16 mouse cellular contexts compared by ENCODE assay signal in genomic region chr12:30943057-30943986, GRCm38 (mm10). TPM values are rescaled to one million over a fixed set of nuclear protein-coding genes. Genes with fewer than 3 reads are reported as not detected.
DNase-seq lines count a peak whose midpoint lies in the region; ATAC-seq and TF ChIP-seq lines count a peak whose summit lies in the region.
"Had no signal": no experiment of that assay in that cellular context is flagged by ENCODE, and none has a peak within 500 bp of the region (broad histone marks: within the 10 kb centered on the region; RNA-seq: fewer than 3 reads in every experiment).

No protein-coding gene starts in this region.

- TF ChIP-seq CTCF in kidney, adult 2 months (conservative IDR thresholded peaks at IDR 0.05; ENCODE audit: insufficient read depth, insufficient read length, low read depth, low read length) = peak; percentile 35; the same call in 1 of the 2 replicates
- TF ChIP-seq CTCF in stomach, postnatal 0 days (IDR thresholded peaks at IDR 0.05; ENCODE audit: low read depth) = peak; percentile 32

- no peak for TF ChIP-seq POLR2A in kidney, adult 2 months (IDR thresholded peaks at IDR 0.05; ENCODE audit: low read depth, low read length)

- no peak overlapping the region for H3K27ac ChIP-seq in kidney, embryonic 14.5 days (ENCODE audit: low read depth, low read length)
- peak overlapping the region; percentile 92 for H3K27ac ChIP-seq in kidney, adult 2 months (ENCODE audit: insufficient read depth, low read depth, low read length)
- H3K27ac ChIP-seq in liver, embryonic 11.5 days (ENCODE audit: low read depth, low read length) = peak overlapping the region; percentile 53; the same call in 1 of the 2 replicates
- peak overlapping the region; percentile 59; the same call in 1 of the 2 replicates for H3K27ac ChIP-seq in stomach, postnatal 0 days (replicated peaks)
- H3K27ac ChIP-seq: embryonic facial prominence, embryonic 12.5 days; heart, embryonic 10.5 days; left cerebral cortex, adult 2 months; limb, embryonic 15.5 days; macrophage had no signal

- no peak for ATAC-seq in kidney, embryonic 14.5 days (ENCODE audit: low FRiP score, low TSS enrichment)
- peak; percentile 57; the same call in 1 of the 2 replicates for ATAC-seq in liver, embryonic 11.5 days (replicated peaks; ENCODE audit: low FRiP score)
- peak; percentile 97 for ATAC-seq in stomach, postnatal 0 days (ENCODE audit: low FRiP score, low TSS enrichment)

- peaks cover 7% of the 10 kb centered on the region for H3K36me3 ChIP-seq in kidney, embryonic 14.5 days (ENCODE audit: control insufficient read depth, insufficient read depth, low read length)
- peaks cover 2% of the 10 kb centered on the region for H3K36me3 ChIP-seq in kidney, adult 2 months (ENCODE audit: control insufficient read depth, insufficient read depth, low read length)
- no peaks in the 10 kb centered on the region for H3K36me3 ChIP-seq in liver, embryonic 11.5 days (ENCODE audit: control insufficient read depth, insufficient read depth, low read length)
- H3K36me3 ChIP-seq in stomach, postnatal 0 days (ENCODE audit: control insufficient read depth, insufficient read depth, low read length) = 0 out of 2 replicates have a peak, but pooled peaks cover 3% of the 10 kb centered on the region

- no peaks in the 10 kb centered on the region for H3K4me1 ChIP-seq in kidney, embryonic 14.5 days (ENCODE audit: control insufficient read depth, insufficient read depth, low read length)
- peaks cover 9% of the 10 kb centered on the region; the same call in 1 of the 2 replicates for H3K4me1 ChIP-seq in kidney, adult 2 months (ENCODE audit: control insufficient read depth, insufficient read depth, low read length)
- no peaks in the 10 kb centered on the region for H3K4me1 ChIP-seq in liver, embryonic 11.5 days (replicated peaks; ENCODE audit: control insufficient read depth, insufficient read depth, low read length)
- no peaks in the 10 kb centered on the region for H3K4me1 ChIP-seq in stomach, postnatal 0 days (replicated peaks; ENCODE audit: control insufficient read depth, insufficient read depth)
- H3K4me1 ChIP-seq: embryonic facial prominence, embryonic 12.5 days; heart, embryonic 10.5 days; limb, embryonic 15.5 days had no signal

- no peak overlapping the region for H3K9ac ChIP-seq in kidney, embryonic 14.5 days (ENCODE audit: low read depth, low read length)
- H3K9ac ChIP-seq in liver, embryonic 11.5 days (ENCODE audit: low read depth, low read length) = no peak overlapping the region
- H3K9ac ChIP-seq in stomach, postnatal 0 days (ENCODE audit: low read length) = no peak overlapping the region
- H3K9ac ChIP-seq: embryonic facial prominence, embryonic 12.5 days; limb, embryonic 15.5 days had no signal

- H3K27me3 ChIP-seq in kidney, embryonic 14.5 days (ENCODE audit: control insufficient read depth, insufficient read depth, low read length) = no peaks in the 10 kb centered on the region
- H3K27me3 ChIP-seq in kidney, adult 2 months (replicated peaks; ENCODE audit: control insufficient read depth, insufficient read depth, low read length) = no peaks in the 10 kb centered on the region
- H3K27me3 ChIP-seq in liver, embryonic 11.5 days (replicated peaks; ENCODE audit: control insufficient read depth, insufficient read depth, low read length) = no peaks in the 10 kb centered on the region
- no peaks in the 10 kb centered on the region for H3K27me3 ChIP-seq in stomach, postnatal 0 days (ENCODE audit: control insufficient read depth, insufficient read depth, low read length)
- H3K27me3 ChIP-seq: embryonic facial prominence, embryonic 12.5 days; limb, embryonic 15.5 days had no signal

- no peak for TF ChIP-seq EP300 in stomach, postnatal 0 days (optimal IDR thresholded peaks at IDR 0.05)

- no peaks in the 10 kb centered on the region for H3K9me3 ChIP-seq in kidney, embryonic 14.5 days (ENCODE audit: control insufficient read depth, low read length)
- H3K9me3 ChIP-seq in liver, embryonic 11.5 days (ENCODE audit: control insufficient read depth, low read length) = no peaks in the 10 kb centered on the region
- H3K9me3 ChIP-seq in stomach, postnatal 0 days (ENCODE audit: control insufficient read depth, low read length) = no peaks in the 10 kb centered on the region
- H3K9me3 ChIP-seq: embryonic facial prominence, embryonic 12.5 days; heart, embryonic 10.5 days; limb, embryonic 15.5 days had no signal

- WGBS in kidney, embryonic 14.5 days = 81% methylated on average over 14 of the region's 14 CpGs
- WGBS in kidney, adult 2 months = 57% methylated on average over 14 of the region's 14 CpGs
- WGBS in liver, embryonic 11.5 days = 81% methylated on average over 14 of the region's 14 CpGs
- 68% methylated on average over 14 of the region's 14 CpGs for WGBS in stomach, postnatal 0 days

- peak; percentile 83 for DNase-seq in kidney, adult 11 months
- DNase-seq in kidney, adult 2 months = peak; percentile 93
- no peak for DNase-seq in liver, embryonic 11.5 days (ENCODE audit: low spot score)
- peak; percentile 63 for DNase-seq in stomach, postnatal 0 days (ENCODE audit: low spot score)
- DNase-seq in gastrocnemius, adult 8-10 months (ENCODE audit: low spot score in 2 of 2) = no peak
- DNase-seq in T-cell, adult 2 months (ENCODE audit: low spot score) = no peak
- no peak for DNase-seq in adrenal gland, postnatal 14 days
- DNase-seq: cerebellum, postnatal 14 days; heart, postnatal 4 days had no signal

- H3K4me2 ChIP-seq in kidney, embryonic 14.5 days (replicated peaks; ENCODE audit: low read depth, low read length) = no peak overlapping the region
- H3K4me2 ChIP-seq in liver, embryonic 11.5 days = no peak overlapping the region
- no peak overlapping the region for H3K4me2 ChIP-seq in stomach, postnatal 0 days (replicated peaks; ENCODE audit: low read depth)
- H3K4me2 ChIP-seq: embryonic facial prominence, embryonic 12.5 days; limb, embryonic 15.5 days had no signal

- H3K4me3 ChIP-seq in kidney, embryonic 14.5 days (ENCODE audit: low read length) = no peak overlapping the region
- no peak overlapping the region for H3K4me3 ChIP-seq in kidney, adult 2 months (ENCODE audit: insufficient read depth, low read depth, low read length)
- no peak overlapping the region for H3K4me3 ChIP-seq in liver, embryonic 11.5 days (ENCODE audit: low read depth, low read length)
- H3K4me3 ChIP-seq in stomach, postnatal 0 days (ENCODE audit: low read depth, low read length) = no peak overlapping the region
- H3K4me3 ChIP-seq: embryonic facial prominence, embryonic 12.5 days; heart, embryonic 10.5 days; left cerebral cortex, adult 2 months; limb, embryonic 15.5 days had no signal

RNA-seq across cellular contexts. Expression of gene Sh3yl1, which starts 31.9 kb away (rescaled TPM):
- polyA plus RNA-seq in kidney, embryonic 14.5 days (2014; fragmentation: Nextera tagmentation; extraction: Ambion mirVana) = 22.9 and 23.0 TPM in 2 replicates
- 11.6 and 13.5 TPM in 2 replicates for polyA plus RNA-seq in kidney, adult 2 months (2012; rRNA removed)
- polyA plus RNA-seq in liver, embryonic 11.5 days (2014; fragmentation: Nextera tagmentation; extraction: Ambion mirVana) = 19.9 and 20.8 TPM in 2 replicates
- polyA plus RNA-seq in stomach, postnatal 0 days (2015; fragmentation: Nextera tagmentation; extraction: Ambion mirVana) = 49.7 and 51.2 TPM in 2 replicates
- total RNA-seq in gastrocnemius, adult 8-10 months (2022) = under 1 TPM; 0.24 to 0.99 (median 0.77) TPM
- 3.6 and 4.7 TPM in 2 replicates for total RNA-seq in adrenal gland, postnatal 14 days (2021)

RNA-seq across cellular contexts. Expression of gene Acp1, which starts 31.9 kb away (rescaled TPM):
- polyA plus RNA-seq in kidney, embryonic 14.5 days (2014; fragmentation: Nextera tagmentation; extraction: Ambion mirVana) = 216 and 230 TPM in 2 replicates
- polyA plus RNA-seq in kidney, adult 2 months (2012; rRNA removed) = 9.6 and 12.2 TPM in 2 replicates
- polyA plus RNA-seq in liver, embryonic 11.5 days (2014; fragmentation: Nextera tagmentation; extraction: Ambion mirVana) = 308 and 350 TPM in 2 replicates
- 103 and 113 TPM in 2 replicates for polyA plus RNA-seq in stomach, postnatal 0 days (2015; fragmentation: Nextera tagmentation; extraction: Ambion mirVana)
- 10 to 100 TPM; 34.1 to 43.2 (median 36.8) TPM for total RNA-seq in gastrocnemius, adult 8-10 months (2022)
- 56.6 and 65.3 TPM in 2 replicates for total RNA-seq in adrenal gland, postnatal 14 days (2021)

RNA-seq across cellular contexts. Expression of gene Alkal2, which starts 59.2 kb away (rescaled TPM):
- 0.15 and 0.27 TPM in 2 replicates for polyA plus RNA-seq in kidney, embryonic 14.5 days (2014; fragmentation: Nextera tagmentation; extraction: Ambion mirVana)
- 0.41 and 0.87 TPM in 2 replicates for polyA plus RNA-seq in kidney, adult 2 months (2012; rRNA removed)
- not detected in 2 replicates for polyA plus RNA-seq in liver, embryonic 11.5 days (2014; fragmentation: Nextera tagmentation; extraction: Ambion mirVana)
- polyA plus RNA-seq in stomach, postnatal 0 days (2015; fragmentation: Nextera tagmentation; extraction: Ambion mirVana) = 5.2 and 6.2 TPM in 2 replicates
- total RNA-seq in gastrocnemius, adult 8-10 months (2022) = under 1 TPM; 0.22 to 0.63 (median 0.49) TPM
- 1.0 and 1.4 TPM in 2 replicates for total RNA-seq in adrenal gland, postnatal 14 days (2021)
- total RNA-seq: heart, postnatal 4 days; neutrophil, adult 5-6 weeks had no signal
- polyA plus RNA-seq: macrophage had no signal

Comparison
In these comparisons a context has a peak if more than half of its experiments do, and no peak if none do; other contexts are left out.
1. DNase-seq: peak in kidney, adult 11 months (single experiment), kidney, adult 2 months (single experiment) and stomach, postnatal 0 days (single experiment); none in liver, embryonic 11.5 days (single experiment), gastrocnemius, adult 8-10 months (0 of 2), T-cell, adult 2 months (single experiment) and adrenal gland, postnatal 14 days (single experiment).